Mouse (Mus musculus): ENCODE results near the gene Ly6f.

- TF ChIP-seq CTCF (conservative IDR thresholded peaks at IDR 0.05; ENCODE audit: insufficient read depth, insufficient read length, low read depth, low read length) (no peak), POLR2A (IDR thresholded peaks at IDR 0.05; ENCODE audit: low read depth, low read length) (no peak)
These were observed 3.7 kb downstream of the Ly6f start for GRCm38 (mm10) chr15:75271891-75272290.
